Mouse (Mus musculus) cerebellum, postnatal 10 days (tissue): Measurements from ENCODE around the gene Gm14401.
"Not testable (repeated sequence)": the region's sequence is repeated elsewhere in the genome, so short reads cannot be mapped to it uniquely, and the experiment has no call there.

Source experiments
- DNase-seq, 2 experiments: peaks; one replicate each; pipeline ENCODE4 v3.0.0; 2021; ENCODE audit warnings: mixed read lengths in 2 of 2

Gene Gm14401

GRCm38 (mm10) chr2:177073432-177074423, at the start of gene Gm14401:
Gene Gm14401, plus strand, starts transcription at chr2:177074320.
- DNase-seq, result not testable (repeated sequence)

- not testable (repeated sequence) for DNase-seq
These were observed 1.3 kb upstream of the Gm14401 start for GRCm38 (mm10) chr2:177072807-177073206.

GRCm38 (mm10) chr2:177075015-177075414, 895 bp downstream of the Gm14401 start:
- DNase-seq, result not testable (repeated sequence)

GRCm38 (mm10) chr2:177079866-177080265, 5.7 kb downstream of the Gm14401 start:
- DNase-seq, result not testable (repeated sequence)

- DNase-seq, result not testable (repeated sequence)
These were observed 35.0 kb downstream of the Gm14401 start for GRCm38 (mm10) chr2:177109086-177109485.

- not testable (repeated sequence) for DNase-seq
These were observed 55.0 kb downstream of the Gm14401 start for GRCm38 (mm10) chr2:177129097-177129496.
